Mouse (Mus musculus) forebrain, embryonic 12.5 days (tissue): ENCODE measurements at regions not wholly inside any gene's neighbourhood (a gene's known extent, or its start where the extent isn't known, plus 50 kb on each side); places are given as distances from the start of the nearest gene placed in this dataset.

Source experiments
- ATAC-seq: fragments of 200-750 bp; cut with Nextera tagmentation; 2 replicates; pipeline ENCODE4 v1.8.0; 2017; ENCODE audit warnings: moderate TSS enrichment; ENCODE audit not compliant: low FRiP score
- H3K27ac ChIP-seq: fragments of 300-500 bp; sonication (generic); 2 replicates; pipeline ENCODE4 v1.5.1; 2016; ENCODE audit warnings: mild to moderate bottlenecking
- H3K27me3 ChIP-seq: fragments of 300-500 bp; sonication (generic); 2 replicates; pipeline ENCODE4 v1.6.1; 2016; ENCODE audit warnings: mild to moderate bottlenecking
- H3K36me3 ChIP-seq: fragments of 300-500 bp; sonication (generic); replicated peaks from 2 replicates; pipeline ENCODE4 v1.6.1; 2016; ENCODE audit warnings: mild to moderate bottlenecking
- H3K4me1 ChIP-seq: fragments of 300-500 bp; sonication (generic); 2 replicates; pipeline ENCODE4 v1.6.1; 2016
- H3K4me2 ChIP-seq: fragments of 300-500 bp; sonication (generic); 2 replicates; pipeline ENCODE4 v1.6.1; 2016; ENCODE audit warnings: mild to moderate bottlenecking, moderate library complexity
- H3K4me3 ChIP-seq: fragments of 300-500 bp; sonication (generic); replicated peaks from 2 replicates; pipeline ENCODE4 v1.5.1; 2016; ENCODE audit warnings: mild to moderate bottlenecking
- H3K9ac ChIP-seq: fragments of 300-500 bp; sonication (generic); 2 replicates; pipeline ENCODE4 v1.6.1; 2016; ENCODE audit warnings: mild to moderate bottlenecking
- H3K9me3 ChIP-seq: fragments of 300-500 bp; sonication (generic); 2 replicates; pipeline ENCODE4 v1.6.1; 2016
- WGBS: fragments of 180-500 bp; shearing (Covaris S2); methylation state at CpG from one replicate; pipeline ENCODE4 v1.1.7; 2016; 5-methylcytosine and 5-hydroxymethylcytosine counted together

DNA sequence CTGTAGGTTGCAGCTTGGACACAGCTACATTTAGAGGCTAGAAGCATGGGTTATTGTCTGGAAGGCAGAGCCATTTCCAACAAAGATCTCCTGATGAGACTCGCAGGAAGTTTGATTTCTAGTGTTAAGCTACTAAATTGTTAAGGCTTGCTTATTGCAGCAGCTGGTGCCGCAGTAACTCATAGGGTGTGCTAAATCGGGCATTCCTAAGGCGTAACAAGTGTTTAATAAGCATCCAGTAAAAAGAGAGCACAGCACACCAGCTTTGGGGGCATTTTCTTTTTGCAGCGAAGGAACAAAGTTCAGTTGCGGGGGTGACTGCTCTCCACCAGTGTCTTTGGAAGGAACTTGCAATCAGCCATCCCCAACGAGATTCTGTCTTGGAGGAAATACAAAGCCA is 241.5 kb downstream of the Maf start:
- peak overlapping the region; percentile 13; the same call in 1 of the 2 replicates for H3K4me2 ChIP-seq
- no peak for ATAC-seq
- 34% methylated on average over 7 of the region's 7 CpGs for WGBS
- H3K9me3 ChIP-seq: no peaks in the 10 kb centered on the region
- no peaks in the 10 kb centered on the region for H3K36me3 ChIP-seq
- peak overlapping the region; percentile 46; the same call in 1 of the 2 replicates for H3K27ac ChIP-seq
- no peak overlapping the region for H3K4me3 ChIP-seq
- peaks cover 16% of the 10 kb centered on the region for H3K4me1 ChIP-seq
- H3K9ac ChIP-seq: no peak overlapping the region
- 0 out of 2 replicates have a peak, but pooled peaks cover 7% of the 10 kb centered on the region for H3K27me3 ChIP-seq

DNA sequence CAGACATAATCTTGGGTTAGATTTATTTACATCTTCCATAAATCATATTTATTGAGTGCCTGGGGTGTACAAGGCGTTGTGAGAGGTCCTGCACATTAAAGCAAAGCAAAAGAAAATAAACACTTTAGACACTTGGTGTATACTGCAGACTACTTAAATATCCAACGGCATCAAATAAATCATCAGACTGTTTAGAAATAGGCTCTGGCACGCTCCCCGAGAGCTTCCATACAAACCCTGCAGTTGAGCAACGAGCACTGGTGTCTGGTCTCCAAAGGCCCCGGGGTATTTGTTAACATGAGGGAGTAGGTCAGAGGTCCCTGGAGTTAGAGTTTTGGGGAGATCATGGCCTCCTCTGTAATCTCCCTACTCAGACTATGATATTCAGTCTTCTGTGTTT is 244.9 kb downstream of the Maf start:
- H3K4me3 ChIP-seq: no peak overlapping the region
- H3K9ac ChIP-seq: no peak overlapping the region
- H3K27ac ChIP-seq: no peak overlapping the region
- H3K27me3 ChIP-seq: 0 out of 2 replicates have a peak, but pooled peaks cover 7% of the 10 kb centered on the region
- H3K36me3 ChIP-seq: no peaks in the 10 kb centered on the region
- H3K9me3 ChIP-seq: no peaks in the 10 kb centered on the region
- no peak overlapping the region for H3K4me2 ChIP-seq
- peaks cover 16% of the 10 kb centered on the region for H3K4me1 ChIP-seq
- 80% methylated on average over 6 of the region's 6 CpGs for WGBS
- no peak for ATAC-seq

DNA sequence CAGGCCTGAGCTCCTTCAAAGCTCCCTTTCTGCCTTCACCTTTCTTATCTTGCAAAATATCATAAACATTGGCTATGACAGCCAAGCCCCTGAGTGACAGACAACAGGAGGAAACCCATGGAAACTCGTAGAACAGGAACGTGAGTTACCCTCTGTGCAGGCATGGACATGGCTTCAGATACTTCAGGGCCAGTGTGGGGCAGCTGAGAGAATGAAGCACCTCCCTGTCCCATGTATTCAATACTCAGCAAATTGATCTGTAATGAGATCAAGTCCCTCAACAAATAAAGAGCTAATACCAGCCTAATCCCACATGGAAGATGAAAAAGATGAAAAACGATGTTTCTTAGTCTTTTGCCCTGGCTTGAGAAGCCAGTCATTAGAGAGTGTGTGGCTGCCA is 249.5 kb downstream of the Maf start:
- Histone ChIP-seq H3K4me1 (peaks cover 14% of the 10 kb centered on the region), H3K9me3 (no peaks in the 10 kb centered on the region), H3K27me3 (no peaks in the 10 kb centered on the region), H3K4me2 (no peak overlapping the region), H3K4me3 (no peak overlapping the region), H3K9ac (no peak overlapping the region), H3K36me3 (no peaks in the 10 kb centered on the region), H3K27ac (no peak overlapping the region)
- WGBS: 60% methylated on average over 3 of the region's 3 CpGs
- no peak for ATAC-seq

DNA sequence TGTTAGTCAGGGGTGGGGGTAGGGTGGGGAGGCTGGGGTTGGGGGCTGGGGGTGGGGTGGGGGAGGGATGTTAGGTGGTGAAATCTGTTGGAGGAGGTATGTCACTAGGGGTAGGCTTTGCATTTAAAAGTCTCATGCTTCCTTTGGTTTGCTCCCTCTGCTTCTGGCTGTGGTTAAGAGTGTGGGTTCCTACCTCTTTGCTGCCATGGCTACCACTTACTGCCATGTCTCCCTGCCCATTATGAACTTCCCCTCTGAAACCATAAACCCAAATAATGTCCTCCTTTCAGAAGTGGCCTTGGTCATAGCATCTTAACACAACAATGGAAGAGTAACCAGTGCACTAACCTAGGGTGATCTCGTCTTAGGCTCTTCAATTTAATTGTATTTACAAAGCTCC is 256.8 kb downstream of the Maf start:
- H3K9ac ChIP-seq: no peak overlapping the region
- ATAC-seq: no peak
- 71% methylated on average over 1 of the region's 1 CpGs for WGBS
- H3K27ac ChIP-seq: no peak overlapping the region
- no peaks in the 10 kb centered on the region for H3K9me3 ChIP-seq
- no peaks in the 10 kb centered on the region for H3K27me3 ChIP-seq
- no peaks in the 10 kb centered on the region for H3K36me3 ChIP-seq
- peaks cover 14% of the 10 kb centered on the region for H3K4me1 ChIP-seq
- H3K4me2 ChIP-seq: no peak overlapping the region
- H3K4me3 ChIP-seq: no peak overlapping the region

DNA sequence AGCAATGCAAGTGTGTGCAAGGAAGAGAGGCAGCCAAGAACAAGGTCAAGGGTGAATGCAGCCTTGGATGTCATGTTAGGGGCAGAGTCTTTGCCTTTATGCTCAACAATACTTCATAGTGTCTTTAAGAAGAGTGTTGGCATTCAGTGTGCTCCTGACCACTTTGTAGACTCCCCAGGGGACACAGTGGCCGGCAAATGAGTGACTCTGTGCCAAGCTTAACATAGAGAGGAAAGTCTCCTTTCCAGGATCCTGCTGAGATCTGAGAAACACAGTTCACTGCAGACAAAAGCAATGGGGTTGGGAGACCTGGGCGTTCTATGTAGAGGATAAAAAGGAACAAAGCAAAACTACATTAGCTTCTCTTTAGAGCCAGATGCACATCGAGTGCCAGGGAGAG is 259.2 kb downstream of the Maf start:
- H3K27ac ChIP-seq: no peak overlapping the region
- no peak overlapping the region for H3K4me3 ChIP-seq
- H3K9ac ChIP-seq: no peak overlapping the region
- no peaks in the 10 kb centered on the region for H3K27me3 ChIP-seq
- H3K9me3 ChIP-seq: no peaks in the 10 kb centered on the region
- WGBS: 53% methylated on average over 3 of the region's 3 CpGs
- H3K36me3 ChIP-seq: no peaks in the 10 kb centered on the region
- no peak for ATAC-seq
- no peak overlapping the region for H3K4me2 ChIP-seq
- peaks cover under 1% of the 10 kb centered on the region for H3K4me1 ChIP-seq

DNA sequence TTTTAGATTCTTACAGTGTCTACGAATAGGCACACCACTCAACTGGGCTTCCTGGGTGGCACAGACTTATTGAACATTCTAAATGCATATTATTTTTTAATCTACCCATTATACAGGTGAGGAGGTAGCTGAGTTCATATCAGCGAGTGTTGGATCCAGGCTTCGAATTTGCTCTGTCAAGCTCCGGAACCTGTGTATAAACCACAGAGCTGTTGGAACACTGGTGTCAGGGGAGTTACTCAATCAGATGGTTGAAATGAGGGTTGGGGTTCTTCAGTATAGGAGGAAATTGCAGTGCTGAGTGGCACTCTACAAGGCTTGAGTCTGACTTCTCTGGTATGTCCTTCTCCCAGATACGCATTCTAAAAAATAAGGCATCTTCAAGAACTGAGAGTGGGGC is 263.1 kb downstream of the Maf start:
- Histone ChIP-seq H3K4me1 (peaks cover 5% of the 10 kb centered on the region; the same call in 1 of the 2 replicates), H3K9me3 (no peaks in the 10 kb centered on the region), H3K27me3 (no peaks in the 10 kb centered on the region), H3K27ac (no peak overlapping the region), H3K9ac (no peak overlapping the region), H3K4me3 (no peak overlapping the region), H3K4me2 (no peak overlapping the region), H3K36me3 (no peaks in the 10 kb centered on the region)
- 94% methylated on average over 5 of the region's 5 CpGs for WGBS
- ATAC-seq: no peak

DNA sequence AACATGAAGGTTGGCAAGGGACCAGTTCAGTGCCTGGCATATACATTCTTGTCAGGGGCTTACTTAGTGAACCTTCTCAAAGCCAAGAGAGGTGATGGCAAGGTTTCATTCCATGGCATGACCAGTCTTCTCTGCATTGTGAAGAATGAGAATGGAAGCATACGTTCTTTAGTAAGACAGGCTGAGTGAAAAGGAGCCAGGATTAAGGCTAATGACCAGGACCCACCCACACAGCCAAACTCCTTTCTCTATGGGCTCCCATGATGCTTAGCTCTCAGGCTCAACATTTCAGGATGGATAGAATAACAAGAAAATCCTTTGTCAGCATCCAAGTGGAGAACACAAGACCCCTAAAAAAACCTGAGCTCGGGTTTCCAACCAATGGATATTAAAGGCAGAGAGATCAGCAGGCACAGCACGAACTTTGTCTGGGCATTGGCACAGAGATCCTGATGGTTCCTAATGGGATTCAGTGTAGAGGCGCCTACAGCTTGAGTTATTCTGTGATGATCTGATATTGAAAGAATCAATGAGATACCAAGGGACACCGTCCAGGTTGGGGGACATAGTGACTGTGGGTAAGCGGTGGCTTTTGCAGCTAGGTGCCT is 265.5 kb downstream of the Maf start:
- Histone ChIP-seq H3K27me3 (no peaks in the 10 kb centered on the region), H3K4me2 (no peak overlapping the region), H3K36me3 (no peaks in the 10 kb centered on the region), H3K4me3 (no peak overlapping the region), H3K27ac (no peak overlapping the region), H3K9me3 (no peaks in the 10 kb centered on the region), H3K9ac (no peak overlapping the region), H3K4me1 (peaks cover 5% of the 10 kb centered on the region; the same call in 1 of the 2 replicates)
- 52% methylated on average over 6 of the region's 6 CpGs for WGBS
- ATAC-seq: no peak

DNA sequence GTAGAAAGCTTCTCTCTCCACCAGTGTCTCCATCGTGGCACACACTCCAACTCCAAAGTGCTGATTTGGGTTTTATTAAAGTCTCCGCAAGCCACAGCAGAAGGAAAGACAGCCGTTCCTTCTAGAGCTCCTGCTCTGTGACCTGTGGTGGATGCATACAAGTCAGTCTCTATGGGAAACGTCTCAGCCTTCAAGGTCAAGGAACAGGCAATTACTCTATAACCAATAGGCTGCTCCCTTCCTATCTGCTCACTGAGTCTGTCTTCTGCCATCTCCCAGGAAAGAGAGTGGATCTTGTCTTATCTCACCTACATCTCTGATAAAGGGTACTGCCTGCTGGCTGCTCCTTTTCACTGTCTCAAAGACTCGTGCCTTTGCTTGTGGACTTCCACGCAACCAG is 266.3 kb downstream of the Maf start:
- Histone ChIP-seq H3K27me3 (no peaks in the 10 kb centered on the region), H3K4me3 (no peak overlapping the region), H3K4me2 (no peak overlapping the region), H3K27ac (no peak overlapping the region), H3K36me3 (no peaks in the 10 kb centered on the region), H3K9ac (no peak overlapping the region), H3K9me3 (no peaks in the 10 kb centered on the region), H3K4me1 (peaks cover 5% of the 10 kb centered on the region; the same call in 1 of the 2 replicates)
- no peak for ATAC-seq
- WGBS: 80% methylated on average over 6 of the region's 6 CpGs

DNA sequence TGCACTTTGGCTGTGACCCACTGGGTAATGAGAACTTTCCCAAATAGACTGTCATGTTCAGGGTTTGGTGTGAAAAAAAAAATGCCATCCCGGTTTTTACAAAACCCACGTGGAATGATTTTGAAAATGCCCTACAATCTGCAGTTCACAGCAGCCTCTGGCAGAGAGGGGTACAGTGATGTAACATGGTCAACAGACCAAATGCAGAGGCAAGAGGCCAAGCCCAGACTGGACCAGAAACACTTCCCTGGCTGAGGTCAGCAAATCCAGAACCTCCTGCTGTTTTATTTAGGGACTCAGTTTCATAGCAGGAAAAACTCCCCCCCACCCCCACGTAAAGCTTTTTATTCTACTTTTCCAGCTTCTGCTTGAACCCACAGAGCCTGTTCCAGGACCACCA is 267.4 kb downstream of the Maf start:
- 74% methylated on average over 3 of the region's 3 CpGs for WGBS
- Histone ChIP-seq H3K4me2 (no peak overlapping the region), H3K9me3 (no peaks in the 10 kb centered on the region), H3K4me1 (peaks cover 5% of the 10 kb centered on the region; the same call in 1 of the 2 replicates), H3K9ac (no peak overlapping the region), H3K27me3 (no peaks in the 10 kb centered on the region), H3K36me3 (no peaks in the 10 kb centered on the region), H3K4me3 (no peak overlapping the region), H3K27ac (no peak overlapping the region)
- no peak for ATAC-seq

DNA sequence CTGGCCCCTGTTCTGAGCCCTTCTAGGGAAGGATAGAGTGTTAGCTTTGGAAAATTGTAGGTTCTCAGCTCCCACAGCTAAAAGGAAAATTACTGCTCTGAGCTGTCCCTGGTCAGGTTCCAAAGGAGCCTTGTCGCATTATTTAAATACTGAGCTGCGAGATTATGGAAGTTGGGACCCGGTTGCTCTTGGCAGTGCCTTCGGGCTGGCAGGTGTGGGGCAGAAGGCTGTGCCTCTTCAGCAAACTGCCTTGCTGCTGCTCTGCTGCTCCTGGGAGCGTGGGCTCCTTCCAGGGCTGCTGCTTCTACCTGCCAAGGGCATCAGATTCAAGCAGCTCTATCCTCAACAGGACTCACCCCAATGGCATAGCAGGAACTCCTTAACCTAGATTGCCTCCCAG is 268.1 kb downstream of the Maf start:
- Histone ChIP-seq H3K27me3 (no peaks in the 10 kb centered on the region), H3K4me2 (no peak overlapping the region), H3K4me3 (no peak overlapping the region), H3K9ac (no peak overlapping the region), H3K36me3 (no peaks in the 10 kb centered on the region), H3K9me3 (no peaks in the 10 kb centered on the region), H3K27ac (no peak overlapping the region), H3K4me1 (peaks cover 5% of the 10 kb centered on the region; the same call in 1 of the 2 replicates)
- WGBS: 95% methylated on average over 5 of the region's 5 CpGs
- ATAC-seq: no peak

DNA sequence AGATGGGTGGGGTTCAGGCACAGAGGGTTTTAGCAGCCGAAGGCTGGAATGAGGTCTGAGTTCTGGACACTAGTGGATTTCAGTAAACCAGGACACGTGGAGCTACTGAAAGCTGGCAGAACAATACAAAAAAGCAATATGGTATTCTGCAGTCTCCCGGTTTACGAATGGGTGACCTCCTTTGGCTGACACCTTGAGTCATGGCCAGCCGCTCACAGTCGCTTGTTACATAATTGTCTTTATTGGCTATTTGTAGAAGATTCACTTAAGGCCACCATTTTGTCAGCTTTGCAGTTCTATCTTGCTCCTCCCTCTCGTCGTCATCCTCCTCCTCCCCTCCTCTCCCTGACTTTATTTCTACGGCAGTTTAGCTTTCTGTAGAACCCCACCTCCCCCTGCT is 269.6 kb downstream of the Maf start:
- Histone ChIP-seq H3K36me3 (no peaks in the 10 kb centered on the region), H3K4me3 (no peak overlapping the region), H3K27ac (no peak overlapping the region), H3K9me3 (no peaks in the 10 kb centered on the region), H3K4me2 (no peak overlapping the region), H3K9ac (no peak overlapping the region), H3K27me3 (no peaks in the 10 kb centered on the region), H3K4me1 (peaks cover 5% of the 10 kb centered on the region; the same call in 1 of the 2 replicates)
- 87% methylated on average over 9 of the region's 9 CpGs for WGBS
- ATAC-seq: no peak

DNA sequence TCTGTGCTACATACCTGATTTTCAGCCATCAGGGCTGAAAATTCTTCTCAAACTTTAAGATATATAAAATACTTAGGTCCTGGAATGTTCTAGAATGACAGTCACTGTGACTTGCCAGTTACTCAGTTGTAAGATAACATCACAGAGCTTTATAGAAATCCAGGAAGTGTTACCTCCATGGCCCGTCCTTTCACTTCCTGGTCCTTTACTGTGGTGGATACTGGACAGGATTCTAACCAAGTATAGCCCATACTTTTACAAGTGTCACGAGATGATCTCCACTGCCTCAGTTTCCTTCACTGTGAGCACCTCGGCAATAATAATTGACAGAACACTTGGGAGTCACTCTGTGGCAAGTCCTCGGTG is 271.3 kb downstream of the Maf start:
- Histone ChIP-seq H3K4me3 (no peak overlapping the region), H3K27ac (no peak overlapping the region), H3K36me3 (no peaks in the 10 kb centered on the region), H3K9me3 (no peaks in the 10 kb centered on the region), H3K4me2 (no peak overlapping the region), H3K4me1 (no peaks in the 10 kb centered on the region), H3K27me3 (no peaks in the 10 kb centered on the region), H3K9ac (no peak overlapping the region)
- no peak for ATAC-seq
- WGBS: 92% methylated on average over 4 of the region's 4 CpGs

DNA sequence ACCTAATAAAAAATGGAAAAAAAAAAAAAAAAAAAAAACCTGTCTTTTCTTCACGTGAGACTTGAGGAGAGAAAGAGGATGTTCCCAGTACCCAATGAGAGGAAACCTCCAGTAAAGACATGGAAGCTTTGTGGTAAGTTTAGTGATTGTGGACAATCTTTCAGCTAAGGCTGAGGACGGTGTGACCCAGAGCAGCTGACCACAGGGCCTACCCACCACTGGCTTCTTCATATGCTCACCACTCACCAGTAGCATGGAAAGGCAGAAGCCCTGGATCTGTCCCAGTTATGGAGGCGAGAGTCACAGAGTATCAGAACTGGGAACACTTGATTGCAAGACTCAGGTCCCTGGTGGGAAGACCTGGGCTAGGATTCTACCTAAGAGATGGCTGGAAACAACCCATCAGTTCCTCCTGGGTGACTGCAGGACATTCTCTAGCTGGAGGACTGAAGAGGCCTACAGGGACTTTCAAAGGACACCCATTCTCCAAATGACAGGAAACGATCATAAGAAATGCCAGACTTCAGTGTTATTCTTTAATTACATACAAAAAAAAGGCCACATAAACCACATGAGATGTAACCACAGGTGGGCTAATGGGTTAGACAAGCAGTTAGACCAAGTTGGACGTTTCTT is 271.8 kb downstream of the Maf start:
- Histone ChIP-seq H3K27ac (no peak overlapping the region), H3K4me3 (no peak overlapping the region), H3K9me3 (no peaks in the 10 kb centered on the region), H3K9ac (no peak overlapping the region), H3K36me3 (no peaks in the 10 kb centered on the region), H3K27me3 (no peaks in the 10 kb centered on the region), H3K4me2 (no peak overlapping the region), H3K4me1 (no peaks in the 10 kb centered on the region)
- WGBS: 87% methylated on average over 5 of the region's 5 CpGs
- no peak for ATAC-seq
